Mouse (Mus musculus) hindbrain, embryonic 12.5 days (tissue): ENCODE results near the gene Chst5. TPM values are rescaled to one million over a fixed set of nuclear protein-coding genes. Genes with fewer than 3 reads are reported as not detected.
A peak's percentile ranks its signal among the peaks of the same experiment; 100 is the strongest.

Experiments
- ATAC-seq: fragments of 200-750 bp; cut with Nextera tagmentation; 2 replicates; pipeline ENCODE4 v1.8.0; 2017; ENCODE audit warnings: moderate TSS enrichment; ENCODE audit not compliant: low FRiP score
- H3K27ac ChIP-seq: fragments of 300-500 bp; sonication (generic); 2 replicates; pipeline ENCODE4 v1.5.1; 2016; ENCODE audit warnings: mild to moderate bottlenecking
- H3K27me3 ChIP-seq: fragments of 300-500 bp; sonication (generic); 2 replicates; pipeline ENCODE4 v1.6.1; 2016; ENCODE audit warnings: mild to moderate bottlenecking
- H3K36me3 ChIP-seq: fragments of 300-500 bp; sonication (generic); 2 replicates; pipeline ENCODE4 v1.6.1; 2016; ENCODE audit warnings: mild to moderate bottlenecking
- H3K4me1 ChIP-seq: fragments of 300-500 bp; sonication (generic); 2 replicates; pipeline ENCODE4 v1.6.1; 2016
- H3K4me2 ChIP-seq: fragments of 300-500 bp; sonication (generic); replicated peaks from 2 replicates; pipeline ENCODE4 v1.6.1; 2016; ENCODE audit warnings: mild to moderate bottlenecking
- H3K4me3 ChIP-seq: fragments of 300-500 bp; sonication (generic); 2 replicates; pipeline ENCODE4 v1.5.1; 2016; ENCODE audit warnings: mild to moderate bottlenecking
- H3K9ac ChIP-seq: fragments of 300-500 bp; sonication (generic); 2 replicates; pipeline ENCODE4 v1.6.1; 2016; ENCODE audit warnings: mild to moderate bottlenecking, moderate library complexity
- H3K9me3 ChIP-seq: fragments of 300-500 bp; sonication (generic); replicated peaks from 2 replicates; pipeline ENCODE4 v1.6.1; 2016; ENCODE audit warnings: mild to moderate bottlenecking
- WGBS: fragments of 180-500 bp; shearing (Covaris S2); methylation state at CpG from one replicate; pipeline ENCODE4 v1.1.7; 2016; 5-methylcytosine and 5-hydroxymethylcytosine counted together
- polyA plus RNA-seq: library from polyadenylated mRNA; unstranded; fragments of >200 nt; fragmentation: Nextera tagmentation; extraction: Ambion mirVana; gene quantifications from 2 replicates; pipeline ENCODE4 v1.2.1, GENCODE M21; 2016

The Chst5 gene
- polyA plus RNA-seq, 1 experiment from 2014 or later, result 5.1 TPM

DNA sequence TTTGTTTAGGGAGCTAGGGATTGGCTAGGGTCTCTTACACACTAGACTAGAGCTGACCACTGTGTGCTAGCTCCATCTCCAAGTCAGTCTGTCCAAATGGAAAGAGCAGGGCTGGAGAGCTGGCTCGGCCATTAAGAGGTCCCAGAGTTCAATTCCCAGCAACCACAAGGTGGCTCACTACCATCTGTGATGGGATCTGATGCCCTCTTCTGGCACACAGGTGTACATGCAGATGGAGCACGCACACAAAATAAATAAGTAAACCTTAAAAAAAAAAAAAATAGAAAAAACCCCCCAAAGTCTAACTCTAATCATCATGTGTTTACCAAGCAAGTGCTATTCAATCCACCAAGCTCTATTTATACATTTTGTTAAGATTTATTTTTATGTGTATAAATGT is 9.4 kb upstream of the Chst5 start:
- no peak overlapping the region for H3K27ac ChIP-seq
- H3K4me2 ChIP-seq, result no peak overlapping the region
- H3K4me1 ChIP-seq, result no peaks in the 10 kb centered on the region
- no peak for ATAC-seq
- H3K36me3 ChIP-seq, result peaks cover 13% of the 10 kb centered on the region; the same call in 1 of the 2 replicates
- no peaks in the 10 kb centered on the region for H3K9me3 ChIP-seq
- H3K9ac ChIP-seq, result no peak overlapping the region
- no peaks in the 10 kb centered on the region for H3K27me3 ChIP-seq
- 93% methylated on average over 2 of the region's 2 CpGs for WGBS
- H3K4me3 ChIP-seq, result no peak overlapping the region

DNA sequence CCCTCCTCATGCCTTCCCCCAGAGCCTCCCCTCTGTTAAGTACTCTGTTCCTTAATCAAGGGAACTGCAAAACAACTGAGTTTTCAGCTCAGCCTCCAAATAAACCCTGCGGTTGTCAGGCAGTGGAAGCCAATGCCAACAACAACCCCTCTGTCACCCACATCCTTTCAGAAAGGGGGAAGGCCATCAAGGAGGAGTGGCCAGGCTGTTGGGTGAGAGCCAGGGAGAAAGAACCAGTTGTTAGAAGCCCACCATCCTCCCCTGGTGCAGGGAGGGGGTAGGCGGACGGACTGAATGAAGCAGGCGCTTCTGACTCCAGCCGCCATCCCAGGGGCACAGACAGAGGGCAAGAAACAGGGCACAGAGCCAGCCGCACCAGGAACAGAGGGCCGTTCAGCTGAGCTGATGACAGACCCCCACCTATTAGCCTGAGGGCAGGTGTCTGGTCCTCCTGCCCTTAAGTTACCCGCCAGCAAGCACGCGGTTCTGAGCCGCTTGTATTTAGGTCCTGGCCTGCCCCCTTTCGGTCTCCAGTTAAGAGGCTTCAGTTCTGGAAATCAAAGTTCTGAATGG is 2.7 kb upstream of the Chst5 start:
- H3K4me2 ChIP-seq, result 0 out of 2 replicates have a peak overlapping the region, but pooled peaks have one; percentile 6
- WGBS, result 32% methylated on average over 12 of the region's 12 CpGs

GRCm38 (mm10) chr8:111911572-111911971 is 1.3 kb upstream of the Chst5 start:
- peaks cover 3% of the 10 kb centered on the region; the same call in 1 of the 2 replicates for H3K27me3 ChIP-seq
- H3K4me2 ChIP-seq, result no peak overlapping the region
- H3K4me1 ChIP-seq, result peaks cover 21% of the 10 kb centered on the region
- no peak overlapping the region for H3K27ac ChIP-seq
- no peak overlapping the region for H3K9ac ChIP-seq
- WGBS, result 39% methylated on average over 7 of the region's 7 CpGs
- H3K36me3 ChIP-seq, result no peaks in the 10 kb centered on the region
- no peak overlapping the region for H3K4me3 ChIP-seq
- ATAC-seq, result no peak
- H3K9me3 ChIP-seq, result no peaks in the 10 kb centered on the region

More for the DNA sequence above, 2.7 kb upstream of the Chst5 start:
- Histone ChIP-seq H3K9ac (0 out of 2 replicates have a peak overlapping the region, but pooled peaks have one; percentile 28), H3K27ac (peak overlapping the region; percentile 68), H3K9me3 (no peaks in the 10 kb centered on the region), H3K4me1 (peaks cover 21% of the 10 kb centered on the region), H3K36me3 (peaks cover 4% of the 10 kb centered on the region; the same call in 1 of the 2 replicates), H3K27me3 (peaks cover 3% of the 10 kb centered on the region; the same call in 1 of the 2 replicates), H3K4me3 (no peak overlapping the region)
- peak; percentile 88 for ATAC-seq

DNA sequence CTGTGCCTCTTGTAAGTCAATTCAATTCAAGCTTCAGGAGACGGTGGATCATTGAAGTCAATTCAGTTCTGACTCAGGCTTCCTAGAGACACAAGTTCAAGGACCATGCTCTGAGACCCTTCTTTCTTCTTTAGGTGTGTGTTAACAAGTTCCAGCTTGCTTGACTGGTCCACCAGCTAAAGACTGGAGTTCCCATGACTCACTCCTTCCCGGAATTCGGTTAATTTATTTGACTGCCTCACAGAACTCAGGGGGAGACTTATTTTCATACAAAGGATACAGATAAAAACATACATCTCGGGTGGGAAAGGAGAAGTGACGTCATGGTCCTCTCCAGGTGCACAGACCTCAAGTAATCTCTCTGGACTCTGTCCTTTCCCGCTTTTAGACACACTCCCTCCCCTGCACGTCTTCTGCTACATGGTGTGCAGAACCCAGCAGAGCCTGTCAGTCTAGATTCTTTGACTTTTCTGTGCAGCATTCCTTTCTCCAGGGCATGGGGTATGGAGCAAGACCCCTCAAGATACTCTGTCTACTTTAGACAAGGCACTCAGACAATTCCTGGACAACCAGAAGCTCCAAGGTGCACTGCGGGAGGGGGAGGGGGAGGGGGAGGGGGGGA is 4.6 kb downstream of the Chst5 start:
- Histone ChIP-seq H3K9me3 (no peaks in the 10 kb centered on the region), H3K36me3 (no peaks in the 10 kb centered on the region), H3K4me1 (peaks cover 15% of the 10 kb centered on the region), H3K27ac (no peak overlapping the region), H3K9ac (no peak overlapping the region), H3K27me3 (peaks cover 3% of the 10 kb centered on the region; the same call in 1 of the 2 replicates), H3K4me2 (no peak overlapping the region), H3K4me3 (no peak overlapping the region)
- no peak for ATAC-seq
- 74% methylated on average over 8 of the region's 8 CpGs for WGBS

DNA sequence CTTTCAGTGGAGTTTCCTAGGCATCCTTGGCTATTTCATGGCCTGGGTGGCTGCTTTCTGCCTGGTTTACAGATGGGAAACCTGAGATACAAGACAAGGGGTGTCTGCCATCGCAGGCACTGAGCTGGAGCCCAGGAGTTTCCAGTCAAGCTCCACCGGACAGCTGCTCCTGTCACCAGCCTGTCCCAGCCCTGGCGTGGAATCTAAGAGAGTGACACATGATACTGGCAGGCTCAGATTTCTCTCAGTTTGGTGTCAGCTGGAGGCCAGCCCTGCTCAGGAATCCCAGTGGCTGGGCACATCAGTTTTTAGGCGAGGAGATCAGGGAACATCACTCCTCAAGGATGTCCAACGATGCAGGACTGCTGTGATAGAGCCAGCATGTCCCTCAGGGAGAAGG is 8.2 kb downstream of the Chst5 start:
- no peak overlapping the region for H3K4me2 ChIP-seq
- no peak for ATAC-seq
- no peaks in the 10 kb centered on the region for H3K9me3 ChIP-seq
- WGBS, result 32% methylated on average over 5 of the region's 5 CpGs
- no peaks in the 10 kb centered on the region for H3K27me3 ChIP-seq
- no peak overlapping the region for H3K9ac ChIP-seq
- H3K4me3 ChIP-seq, result no peak overlapping the region
- H3K4me1 ChIP-seq, result peaks cover 2% of the 10 kb centered on the region; the same call in 1 of the 2 replicates
- H3K27ac ChIP-seq, result no peak overlapping the region
- H3K36me3 ChIP-seq, result no peaks in the 10 kb centered on the region

- H3K9me3 ChIP-seq, result 0 out of 2 replicates have a peak, but pooled peaks cover 3% of the 10 kb centered on the region
- H3K27ac ChIP-seq, result no peak overlapping the region
- 34% methylated on average over 10 of the region's 10 CpGs for WGBS
- no peak overlapping the region for H3K4me2 ChIP-seq
- H3K4me3 ChIP-seq, result no peak overlapping the region
- H3K9ac ChIP-seq, result no peak overlapping the region
- peaks cover 2% of the 10 kb centered on the region; the same call in 1 of the 2 replicates for H3K4me1 ChIP-seq
- no peaks in the 10 kb centered on the region for H3K27me3 ChIP-seq
- H3K36me3 ChIP-seq, result no peaks in the 10 kb centered on the region
- no peak for ATAC-seq
Measured at GRCm38 (mm10) chr8:111898586-111898985, 11.7 kb downstream of the Chst5 start.

- Histone ChIP-seq H3K4me2 (no peak overlapping the region), H3K27ac (no peak overlapping the region), H3K36me3 (no peaks in the 10 kb centered on the region), H3K27me3 (peaks cover 24% of the 10 kb centered on the region), H3K9ac (no peak overlapping the region), H3K9me3 (0 out of 2 replicates have a peak, but pooled peaks cover 3% of the 10 kb centered on the region), H3K4me3 (no peak overlapping the region), H3K4me1 (peaks cover 5% of the 10 kb centered on the region; the same call in 1 of the 2 replicates)
- ATAC-seq, result no peak
- 82% methylated on average over 7 of the region's 7 CpGs for WGBS
Measured at GRCm38 (mm10) chr8:111894955-111895354, 15.3 kb downstream of the Chst5 start.

DNA sequence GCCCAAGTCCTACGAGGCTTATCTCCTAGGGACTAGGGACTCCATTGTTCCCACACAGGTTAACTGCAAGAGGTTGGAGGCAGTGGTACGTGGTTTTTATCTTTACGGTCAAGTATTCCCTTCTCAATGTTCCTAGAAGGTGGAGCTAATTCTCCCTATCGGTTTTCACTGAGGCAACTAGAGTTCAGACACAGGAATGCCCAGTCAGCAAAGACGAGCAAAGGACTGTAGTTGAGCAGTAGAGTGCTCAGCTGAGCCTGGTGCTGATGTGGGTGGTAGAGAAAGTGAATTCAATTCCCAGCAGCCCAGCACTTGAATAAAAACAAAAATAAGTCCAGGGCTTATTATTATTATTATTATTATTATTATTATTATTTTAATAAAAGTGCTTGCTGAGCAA is 17.6 kb downstream of the Chst5 start:
- Histone ChIP-seq H3K36me3 (no peaks in the 10 kb centered on the region), H3K4me1 (peaks cover 8% of the 10 kb centered on the region; the same call in 1 of the 2 replicates), H3K4me2 (no peak overlapping the region), H3K4me3 (no peak overlapping the region), H3K27ac (no peak overlapping the region), H3K9me3 (0 out of 2 replicates have a peak, but pooled peaks cover 3% of the 10 kb centered on the region), H3K9ac (no peak overlapping the region), H3K27me3 (peaks cover 46% of the 10 kb centered on the region)
- ATAC-seq, result no peak
- 64% methylated on average over 5 of the region's 5 CpGs for WGBS

GRCm38 (mm10) chr8:111891983-111892382 is 18.3 kb downstream of the Chst5 start:
- peaks cover 47% of the 10 kb centered on the region for H3K27me3 ChIP-seq
- WGBS, result 39% methylated on average over 8 of the region's 8 CpGs
- no peak overlapping the region for H3K27ac ChIP-seq
- no peak overlapping the region for H3K4me2 ChIP-seq
- ATAC-seq, result no peak
- H3K4me1 ChIP-seq, result peaks cover 8% of the 10 kb centered on the region; the same call in 1 of the 2 replicates
- 0 out of 2 replicates have a peak, but pooled peaks cover 3% of the 10 kb centered on the region for H3K9me3 ChIP-seq
- H3K4me3 ChIP-seq, result no peak overlapping the region
- no peaks in the 10 kb centered on the region for H3K36me3 ChIP-seq
- no peak overlapping the region for H3K9ac ChIP-seq

- H3K27me3 ChIP-seq, result peaks cover 47% of the 10 kb centered on the region
- ATAC-seq, result no peak
- no peak overlapping the region for H3K27ac ChIP-seq
- no peak overlapping the region for H3K4me3 ChIP-seq
- H3K9me3 ChIP-seq, result 0 out of 2 replicates have a peak, but pooled peaks cover 3% of the 10 kb centered on the region
- peaks cover 8% of the 10 kb centered on the region; the same call in 1 of the 2 replicates for H3K4me1 ChIP-seq
- 63% methylated on average over 6 of the region's 6 CpGs for WGBS
- no peak overlapping the region for H3K4me2 ChIP-seq
- H3K9ac ChIP-seq, result no peak overlapping the region
- H3K36me3 ChIP-seq, result no peaks in the 10 kb centered on the region
Measured at GRCm38 (mm10) chr8:111890911-111891303, 19.3 kb downstream of the Chst5 start.

GRCm38 (mm10) chr8:111889931-111890910 is 20.0 kb downstream of the Chst5 start:
- no peaks in the 10 kb centered on the region for H3K36me3 ChIP-seq
- no peak overlapping the region for H3K9ac ChIP-seq
- H3K4me1 ChIP-seq, result peaks cover 8% of the 10 kb centered on the region; the same call in 1 of the 2 replicates
- peak overlapping the region; percentile 26 for H3K4me3 ChIP-seq
- no peak overlapping the region for H3K27ac ChIP-seq
- peak overlapping the region; percentile 47 for H3K4me2 ChIP-seq
- no peak for ATAC-seq
- H3K9me3 ChIP-seq, result 0 out of 2 replicates have a peak, but pooled peaks cover 3% of the 10 kb centered on the region
- WGBS, result 10% methylated on average over 86 of the region's 86 CpGs
- peaks cover 47% of the 10 kb centered on the region for H3K27me3 ChIP-seq
